Mouse (Mus musculus) cortical plate, adult 2 months (tissue): ENCODE data around the gene G430095P16Rik. TPM values are rescaled to one million over a fixed set of nuclear protein-coding genes. Genes with fewer than 3 reads are reported as not detected.
A peak's percentile ranks its signal among the peaks of the same experiment; 100 is the strongest.

Source experiments
- H3K27ac ChIP-seq: fragments of 200-500 bp; 2 replicates; pipeline ENCODE4 v1.5.1; 2012; ENCODE audit warnings: low read length, control low read depth, inconsistent platforms; ENCODE audit not compliant: insufficient read depth
- H3K4me1 ChIP-seq: fragments of 200-500 bp; 2 replicates; pipeline ENCODE4 v1.6.1; 2011; ENCODE audit warnings: low read length; ENCODE audit not compliant: control insufficient read depth, insufficient read depth
- H3K4me3 ChIP-seq: fragments of 200-500 bp; 2 replicates; pipeline ENCODE4 v1.5.1; 2011; ENCODE audit warnings: mild to moderate bottlenecking, low read length, control low read depth; ENCODE audit not compliant: insufficient read depth
- CTCF ChIP-seq: fragments of 200-500 bp; IDR thresholded peaks from 2 replicates; pipeline ENCODE4 v1.5.1; 2011; ENCODE audit warnings: mild to moderate bottlenecking, control low read depth, low read length; ENCODE audit not compliant: insufficient read depth; ENCODE audit errors: extremely low read depth
- POLR2A ChIP-seq: fragments of 200-500 bp; IDR thresholded peaks from 2 replicates; pipeline ENCODE4 v1.6.1; 2011; ENCODE audit warnings: mild to moderate bottlenecking, low read length, control low read depth; ENCODE audit not compliant: insufficient read depth; ENCODE audit errors: extremely low read depth
- polyA plus RNA-seq: library from polyadenylated mRNA; depleted of rRNA; stranded (reverse); fragments of >200 nt; gene quantifications from 2 replicates; pipeline ENCODE4 v1.2.3, GENCODE M21; 2012

G430095P16Rik gene
- polyA plus RNA-seq, 1 experiment: 0.42 TPM

DNA sequence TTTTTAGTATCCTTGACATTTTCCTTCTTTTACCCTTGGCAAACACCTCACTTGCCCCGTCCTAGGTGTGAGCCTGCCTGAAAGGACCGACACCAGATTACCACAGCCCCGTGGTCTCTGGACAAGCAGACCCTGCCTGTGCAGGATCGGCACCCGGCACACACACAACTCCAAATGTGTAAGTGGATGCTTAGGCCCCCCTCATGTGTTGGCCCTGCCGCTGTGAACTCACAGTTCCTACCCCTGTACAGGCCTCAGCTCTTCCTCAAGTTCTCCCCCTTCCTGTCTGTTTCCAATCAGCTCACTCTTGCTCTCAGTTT lies 317 bp upstream of the G430095P16Rik start:
- peaks cover 9% of the 10 kb centered on the region for H3K4me1 ChIP-seq
- TF ChIP-seq CTCF (no peak), POLR2A (no peak)
- no peak overlapping the region for H3K4me3 ChIP-seq
- peak overlapping the region; percentile 45; the same call in 1 of the 2 replicates for H3K27ac ChIP-seq

DNA sequence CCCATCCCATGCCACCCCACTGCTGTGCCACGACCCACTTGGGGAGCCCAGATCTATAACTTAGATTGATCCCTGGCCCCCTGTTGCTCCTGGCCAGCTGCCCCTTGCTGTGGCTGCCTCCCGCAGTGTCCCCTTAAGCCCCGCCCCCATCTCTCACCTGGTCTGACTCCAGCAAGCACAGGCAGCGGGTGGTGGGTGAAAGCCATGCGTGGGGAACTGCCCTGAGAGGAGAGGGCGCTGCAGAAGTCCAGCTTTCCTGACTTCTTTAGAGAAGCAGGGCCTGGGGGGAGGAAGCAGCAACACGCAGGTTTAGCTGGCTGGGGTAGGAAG lies 729 bp downstream of the G430095P16Rik start:
- H3K4me1 ChIP-seq: peaks cover 9% of the 10 kb centered on the region
- no peak overlapping the region for H3K4me3 ChIP-seq
- no peak for TF ChIP-seq CTCF
- no peak for TF ChIP-seq POLR2A
- H3K27ac ChIP-seq: peak overlapping the region; percentile 63

DNA sequence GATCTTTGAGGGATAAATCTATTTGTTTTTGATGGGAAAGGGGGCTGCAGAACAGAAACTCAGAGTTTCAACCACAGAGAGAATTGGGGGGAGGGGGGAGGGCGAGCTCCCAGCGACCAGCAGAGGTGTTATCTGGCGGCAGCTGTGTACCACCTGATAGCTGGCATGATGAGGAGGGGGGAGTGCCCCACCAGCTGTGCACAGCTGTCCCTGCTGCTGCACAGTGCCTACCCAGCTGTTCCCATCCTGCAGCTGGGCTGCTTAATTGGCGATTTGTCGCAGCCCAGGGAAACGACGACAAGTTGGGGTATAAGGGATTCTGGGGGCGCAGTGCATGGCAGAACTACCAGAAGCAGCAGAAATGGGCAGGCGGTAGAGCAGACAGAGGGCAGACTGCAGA lies 1.9 kb downstream of the G430095P16Rik start:
- TF ChIP-seq CTCF: no peak
- TF ChIP-seq POLR2A: no peak
- Histone ChIP-seq H3K27ac (peak overlapping the region; percentile 62; the same call in 1 of the 2 replicates), H3K4me1 (peaks cover 11% of the 10 kb centered on the region), H3K4me3 (no peak overlapping the region)

DNA sequence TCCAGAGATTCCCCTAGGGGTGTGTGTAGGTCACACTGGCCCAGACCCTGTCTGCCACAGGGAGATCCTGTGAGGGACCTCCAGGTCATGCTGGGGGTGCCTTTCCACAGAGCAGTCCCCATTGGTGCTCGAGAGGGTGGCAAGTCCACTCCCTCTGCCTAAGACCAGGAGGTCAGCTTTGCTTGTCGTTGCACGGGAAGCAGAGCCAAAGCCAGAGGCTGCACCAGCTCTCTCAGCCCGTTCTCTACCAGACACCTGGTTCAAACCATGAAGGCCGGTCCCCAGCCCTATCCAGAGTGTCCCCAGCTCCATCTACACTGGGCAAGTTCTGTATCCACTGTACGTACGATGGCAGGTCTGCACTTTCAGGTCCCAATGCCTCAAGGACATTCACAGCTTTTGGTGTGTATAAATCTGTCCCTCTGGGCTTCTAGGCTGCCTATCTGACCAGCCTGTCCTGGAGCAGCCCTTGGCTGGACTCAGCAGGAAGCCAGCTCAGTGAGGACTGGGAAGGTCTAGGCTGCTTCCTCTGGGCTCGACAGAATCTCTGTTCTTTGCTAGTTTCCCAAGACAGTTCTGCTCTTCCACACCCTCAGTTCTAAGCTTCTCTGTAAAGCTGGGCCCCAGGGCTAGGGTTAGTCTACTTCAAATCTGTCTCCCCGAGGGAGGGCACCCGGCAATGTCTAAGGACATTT lies 2.6 kb downstream of the G430095P16Rik start:
- no peak for TF ChIP-seq POLR2A
- no peak for TF ChIP-seq CTCF

DNA sequence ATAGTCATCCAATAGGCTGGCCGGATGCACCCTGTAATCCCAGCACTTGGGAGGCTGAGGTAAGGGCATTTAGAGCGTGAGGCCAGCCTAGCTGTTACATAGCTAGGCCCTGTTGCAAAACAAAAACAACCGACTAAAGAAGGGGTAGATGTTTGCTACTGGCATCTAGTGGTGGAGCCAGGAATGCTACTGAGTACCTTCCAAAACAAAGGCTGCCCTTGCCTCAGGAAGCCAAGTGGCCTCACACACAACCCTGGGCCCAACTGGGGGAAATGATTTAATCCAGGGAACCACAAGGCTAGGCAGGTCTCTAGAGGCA lies 3.1 kb downstream of the G430095P16Rik start:
- peaks cover 15% of the 10 kb centered on the region for H3K4me1 ChIP-seq
- peak overlapping the region; percentile 62 for H3K27ac ChIP-seq
- H3K4me3 ChIP-seq: no peak overlapping the region
- TF ChIP-seq CTCF (peak; percentile 48), POLR2A (no peak)

More for the DNA sequence above, 2.6 kb downstream of the G430095P16Rik start:
- Histone ChIP-seq H3K4me1 (peaks cover 14% of the 10 kb centered on the region), H3K4me3 (no peak overlapping the region), H3K27ac (peak overlapping the region; percentile 62)

DNA sequence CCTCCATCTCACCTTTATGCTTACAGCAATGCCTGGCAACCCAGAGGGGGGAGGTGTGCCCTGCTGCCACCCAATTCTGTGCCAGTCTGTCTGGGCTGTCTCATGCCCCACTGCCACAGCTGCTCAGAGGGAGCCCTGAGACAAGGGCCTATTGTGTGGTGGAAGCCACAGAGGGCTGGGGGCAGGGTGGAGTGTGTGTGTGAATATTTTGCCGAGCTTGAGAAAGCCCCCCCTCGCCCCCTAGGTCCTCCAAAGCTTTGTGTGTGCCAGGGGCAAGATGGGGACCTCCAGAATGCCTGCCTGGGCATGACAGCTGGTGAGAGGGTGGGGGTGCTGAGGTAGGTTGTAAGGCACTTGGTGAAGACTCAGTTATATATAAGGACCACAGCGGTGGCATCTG lies 5.7 kb downstream of the G430095P16Rik start:
- TF ChIP-seq POLR2A: no peak
- TF ChIP-seq CTCF: no peak
- Histone ChIP-seq H3K27ac (peak overlapping the region; percentile 62; the same call in 1 of the 2 replicates), H3K4me3 (no peak overlapping the region), H3K4me1 (peaks cover 26% of the 10 kb centered on the region)

DNA sequence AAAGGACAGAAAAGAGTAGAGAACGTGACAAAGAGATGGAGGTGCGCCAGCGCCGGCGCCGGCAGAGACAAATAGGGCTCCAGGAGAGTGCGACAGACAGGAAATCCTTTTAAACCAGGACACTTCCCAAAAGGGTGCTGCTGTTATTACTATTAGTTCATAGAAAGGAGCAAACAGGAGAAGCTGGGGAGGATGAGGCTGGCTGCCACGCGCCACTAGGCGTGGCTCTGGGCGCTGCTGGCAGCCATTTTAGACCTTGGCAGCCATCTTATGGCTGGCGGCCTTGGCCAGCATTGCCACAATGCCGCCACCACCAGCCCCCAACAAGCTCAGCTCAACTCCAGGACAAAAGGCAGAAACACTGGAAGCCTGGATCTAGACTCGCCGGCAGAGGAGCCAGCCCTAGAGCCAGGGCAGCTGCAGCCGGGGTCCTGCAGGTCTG lies 7.1 kb downstream of the G430095P16Rik start:
- peak overlapping the region; percentile 92 for H3K27ac ChIP-seq
- H3K4me3 ChIP-seq: no peak overlapping the region
- TF ChIP-seq POLR2A (no peak), CTCF (no peak)
- peaks cover 27% of the 10 kb centered on the region for H3K4me1 ChIP-seq

DNA sequence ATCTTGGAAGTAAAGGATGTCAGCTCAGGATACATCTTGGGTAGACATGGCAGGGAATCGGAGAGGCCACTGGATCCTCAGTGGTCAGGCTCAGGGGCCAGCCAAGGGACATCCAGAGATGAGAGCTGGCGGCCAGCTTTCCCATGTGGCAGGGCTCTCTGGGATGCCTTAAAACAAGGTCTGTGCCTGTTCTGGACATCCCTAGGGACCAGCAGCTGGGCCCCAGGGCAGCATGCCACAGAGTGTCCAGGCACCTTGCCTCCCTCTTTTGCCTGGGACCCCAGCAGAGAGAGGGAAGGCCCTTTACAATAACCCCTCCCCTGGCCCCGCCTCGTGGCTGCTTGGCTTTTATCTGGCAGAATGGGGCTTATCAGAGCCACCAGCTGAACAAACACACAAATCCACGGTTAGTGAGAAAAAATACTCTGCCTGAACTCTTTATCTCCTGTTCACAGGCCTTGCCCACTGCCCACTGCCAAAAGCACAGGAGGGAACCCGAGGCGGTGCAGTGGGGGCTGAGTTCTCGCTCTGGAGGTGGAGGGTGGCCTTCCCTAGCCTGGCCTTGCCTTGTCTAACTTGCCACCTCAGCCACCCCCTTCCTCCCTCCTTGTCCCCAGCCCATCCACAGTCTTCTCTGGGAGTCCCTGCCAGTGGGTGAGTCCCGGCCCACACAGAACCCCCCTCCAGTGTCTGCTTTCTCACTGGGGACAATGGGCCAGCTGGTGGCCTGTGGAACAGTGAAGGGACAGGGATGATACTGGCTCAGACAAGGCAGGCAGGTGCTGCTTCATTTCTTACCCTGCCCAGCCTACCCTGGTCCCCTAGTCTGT lies 7.9 kb downstream of the G430095P16Rik start:
- Histone ChIP-seq H3K27ac (peak overlapping the region; percentile 92), H3K4me1 (peaks cover 25% of the 10 kb centered on the region), H3K4me3 (no peak overlapping the region)
- TF ChIP-seq POLR2A (no peak), CTCF (no peak)

DNA sequence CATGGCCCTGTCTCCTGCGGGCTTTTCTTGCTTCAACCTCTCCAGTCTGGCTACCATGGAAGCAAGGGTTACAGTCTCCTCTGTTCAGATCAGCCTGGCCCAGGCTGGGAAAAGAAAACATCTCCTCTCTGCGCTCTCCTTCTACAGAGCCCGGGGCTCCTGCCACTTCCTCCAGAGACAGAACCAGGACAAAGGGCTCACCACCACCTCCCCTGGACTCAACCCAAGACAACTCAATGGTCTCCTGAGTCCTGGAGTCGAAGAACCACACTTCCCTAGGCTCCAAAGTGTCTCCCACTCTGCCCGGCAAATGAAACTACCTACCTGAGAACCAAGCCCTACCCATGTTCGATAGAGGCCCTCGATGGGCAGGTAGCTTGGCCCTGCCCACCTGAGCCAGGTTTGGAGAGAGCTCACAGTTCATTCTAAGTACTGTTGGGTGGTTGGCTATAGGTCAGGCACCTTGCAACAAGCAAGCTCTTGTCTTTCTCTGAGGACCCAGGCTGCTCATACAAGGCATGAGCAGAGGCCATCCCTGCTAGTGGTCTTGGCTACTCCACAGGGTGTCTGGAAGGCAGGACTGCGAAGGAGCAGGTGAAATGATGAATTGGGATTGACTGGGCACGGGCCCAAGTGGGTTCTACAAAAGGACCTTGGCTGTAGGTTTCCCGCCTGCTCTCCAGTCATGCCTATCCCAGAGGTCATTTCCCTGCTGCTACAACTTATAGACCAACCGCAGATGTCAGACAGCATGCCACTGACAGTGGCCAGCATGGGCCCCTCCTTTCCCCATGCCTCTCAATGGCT lies 8.8 kb downstream of the G430095P16Rik start:
- no peak overlapping the region for H3K4me3 ChIP-seq
- TF ChIP-seq CTCF (no peak), POLR2A (no peak)
- peaks cover 29% of the 10 kb centered on the region for H3K4me1 ChIP-seq
- peak overlapping the region; percentile 92 for H3K27ac ChIP-seq

DNA sequence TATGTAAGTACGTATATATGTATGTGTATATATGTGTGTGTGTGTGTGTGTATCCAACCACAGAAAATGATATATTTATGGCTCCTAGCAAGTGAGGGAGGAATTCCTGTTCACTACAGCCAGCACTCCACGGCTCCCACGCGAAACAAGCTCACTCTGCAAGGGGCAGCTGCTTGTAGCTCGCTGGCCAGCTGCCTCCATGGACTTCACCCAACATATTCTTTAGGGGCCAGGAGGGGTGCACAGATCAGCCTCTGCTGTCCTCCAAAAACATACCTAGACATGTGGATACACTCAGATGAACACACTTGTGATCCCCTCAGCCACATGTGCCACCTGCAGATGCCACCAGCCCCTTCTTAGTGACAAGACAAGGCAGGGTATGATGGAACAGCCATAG lies 9.7 kb downstream of the G430095P16Rik start:
- Histone ChIP-seq H3K4me1 (peaks cover 29% of the 10 kb centered on the region), H3K4me3 (no peak overlapping the region), H3K27ac (0 out of 2 replicates have a peak overlapping the region, but pooled peaks have one; percentile 24)
- TF ChIP-seq CTCF (no peak), POLR2A (no peak)
